Mouse (Mus musculus) kidney, embryonic 14.5 days (tissue): ENCODE measurements around the gene Esam. TPM values are rescaled to one million over a fixed set of nuclear protein-coding genes. Genes with fewer than 3 reads are reported as not detected.
A peak's percentile ranks its signal among the peaks of the same experiment; 100 is the strongest.

Experiments
- ATAC-seq: fragments of 200-750 bp; cut with Nextera tagmentation; 2 replicates; pipeline ENCODE4 v1.8.0; 2017; ENCODE audit warnings: moderate number of reproducible peaks, mild to moderate bottlenecking, moderate TSS enrichment, moderate library complexity; ENCODE audit not compliant: low FRiP score, low TSS enrichment
- H3K27ac ChIP-seq: fragments of 300-500 bp; sonication (generic); 2 replicates; pipeline ENCODE4 v1.5.1; 2014; ENCODE audit warnings: low read depth, mild to moderate bottlenecking, low read length, moderate library complexity, mixed read lengths
- H3K27me3 ChIP-seq: fragments of 300-500 bp; sonication (generic); 2 replicates; pipeline ENCODE4 v1.6.1; 2014; ENCODE audit warnings: mild to moderate bottlenecking, low read length; ENCODE audit not compliant: control insufficient read depth, insufficient read depth
- H3K36me3 ChIP-seq: fragments of 300-500 bp; sonication (generic); 2 replicates; pipeline ENCODE4 v1.6.1; 2014; ENCODE audit warnings: low read length, mixed read lengths; ENCODE audit not compliant: control insufficient read depth, insufficient read depth
- H3K4me1 ChIP-seq: fragments of 300-500 bp; sonication (generic); 2 replicates; pipeline ENCODE4 v1.6.1; 2014; ENCODE audit warnings: low read length, mixed read lengths; ENCODE audit not compliant: control insufficient read depth, insufficient read depth
- H3K4me2 ChIP-seq: fragments of 300-500 bp; sonication (generic); replicated peaks from 2 replicates; pipeline ENCODE4 v1.6.1; 2014; ENCODE audit warnings: low read depth, mild to moderate bottlenecking, low read length
- H3K4me3 ChIP-seq: fragments of 300-500 bp; sonication (generic); 2 replicates; pipeline ENCODE4 v1.5.1; 2014; ENCODE audit warnings: mild to moderate bottlenecking, low read length
- H3K9ac ChIP-seq: fragments of 300-500 bp; sonication (generic); 2 replicates; pipeline ENCODE4 v1.6.1; 2014; ENCODE audit warnings: low read depth, mild to moderate bottlenecking, low read length, moderate library complexity
- H3K9me3 ChIP-seq: fragments of 300-500 bp; sonication (generic); 2 replicates; pipeline ENCODE4 v1.6.1; 2016; ENCODE audit warnings: low read length; ENCODE audit not compliant: control insufficient read depth
- WGBS: fragments of 180-500 bp; shearing (Covaris S2); extraction: QIAGEN DNeasy Blood & Tissue Kit; methylation state at CpG from one replicate; pipeline ENCODE4 v1.1.7; 2014; 5-methylcytosine and 5-hydroxymethylcytosine counted together
- polyA plus RNA-seq: library from polyadenylated mRNA; unstranded; fragments of >200 nt; fragmentation: Nextera tagmentation; extraction: Ambion mirVana; gene quantifications from 2 replicates; pipeline ENCODE4 v1.2.1, GENCODE M21; 2014

The Esam gene
- polyA plus RNA-seq, 1 experiment from 2014 or later, result 61.8 TPM

DNA sequence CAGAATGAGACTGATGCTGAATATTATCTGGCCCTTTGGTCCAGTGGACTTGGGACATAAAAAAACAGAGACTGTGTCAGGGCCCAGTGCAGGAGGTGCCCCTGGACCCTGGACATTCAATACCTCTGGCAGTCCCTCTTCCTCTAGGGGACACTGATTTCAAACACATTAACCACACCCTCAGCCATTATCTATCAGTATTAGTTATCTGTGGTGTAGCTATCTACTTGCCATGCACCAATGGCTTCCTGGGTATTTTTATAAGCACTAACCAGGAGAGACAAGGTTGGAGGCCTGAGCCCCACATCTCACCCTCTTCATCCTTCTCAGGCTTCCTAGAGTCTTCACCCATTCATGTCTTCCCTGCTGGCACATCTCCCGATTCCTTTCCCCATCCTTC, 22.6 kb downstream of the Esam start:
- H3K9ac ChIP-seq, result no peak overlapping the region
- H3K4me2 ChIP-seq, result no peak overlapping the region
- no peaks in the 10 kb centered on the region for H3K36me3 ChIP-seq
- ATAC-seq, result no peak
- peaks cover 41% of the 10 kb centered on the region for H3K27me3 ChIP-seq
- no peak overlapping the region for H3K4me3 ChIP-seq
- no peaks in the 10 kb centered on the region for H3K9me3 ChIP-seq
- 69% methylated on average over 1 of the region's 1 CpGs for WGBS
- H3K4me1 ChIP-seq, result peaks cover 11% of the 10 kb centered on the region; the same call in 1 of the 2 replicates
- H3K27ac ChIP-seq, result no peak overlapping the region

DNA sequence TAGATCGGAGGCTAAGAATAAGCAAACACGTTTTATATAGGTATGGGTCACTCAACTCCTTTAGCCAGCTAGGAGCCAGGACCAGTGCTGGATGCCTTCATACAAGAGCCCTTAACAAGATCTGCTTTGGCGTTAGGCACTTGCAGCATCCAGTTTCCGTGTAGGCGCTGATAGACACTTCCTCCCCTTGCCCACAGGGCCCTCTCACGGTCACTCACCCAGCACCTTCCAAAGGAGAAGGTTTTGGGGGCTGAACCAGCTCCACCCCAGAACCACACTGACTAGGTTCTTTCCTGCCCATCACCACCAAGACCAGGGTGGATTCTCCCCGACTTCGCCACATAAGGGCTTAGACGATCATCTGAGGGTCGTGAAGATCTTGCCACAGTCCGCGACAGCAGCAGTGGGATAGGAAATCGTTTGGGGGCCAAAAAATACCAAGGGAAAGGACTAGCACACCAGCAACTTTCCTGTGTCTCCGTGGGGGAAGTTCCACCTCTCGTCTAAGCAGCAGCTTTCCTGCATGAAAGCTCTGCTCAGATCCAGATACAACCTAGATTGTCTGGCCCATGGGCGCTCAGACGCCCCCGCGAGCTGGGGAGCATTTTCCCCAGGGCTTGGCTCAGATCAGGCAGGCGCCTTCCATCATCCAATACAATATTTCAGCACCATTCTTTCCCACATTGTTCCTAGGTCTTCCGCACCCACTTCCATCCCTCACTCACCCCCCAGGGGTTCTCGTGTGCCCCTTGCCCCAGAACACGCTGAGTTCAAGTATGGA, 24.1 kb downstream of the Esam start:
- H3K4me3 ChIP-seq, result peak overlapping the region; percentile 39
- H3K4me2 ChIP-seq, result peak overlapping the region; percentile 84
- ATAC-seq, result no peak
- peak overlapping the region; percentile 31; the same call in 1 of the 2 replicates for H3K9ac ChIP-seq
- 2% methylated on average over 23 of the region's 23 CpGs for WGBS
- peaks cover 28% of the 10 kb centered on the region for H3K27me3 ChIP-seq
- no peak overlapping the region for H3K27ac ChIP-seq
- no peaks in the 10 kb centered on the region for H3K9me3 ChIP-seq
- no peaks in the 10 kb centered on the region for H3K36me3 ChIP-seq
- H3K4me1 ChIP-seq, result 0 out of 2 replicates have a peak, but pooled peaks cover 13% of the 10 kb centered on the region

DNA sequence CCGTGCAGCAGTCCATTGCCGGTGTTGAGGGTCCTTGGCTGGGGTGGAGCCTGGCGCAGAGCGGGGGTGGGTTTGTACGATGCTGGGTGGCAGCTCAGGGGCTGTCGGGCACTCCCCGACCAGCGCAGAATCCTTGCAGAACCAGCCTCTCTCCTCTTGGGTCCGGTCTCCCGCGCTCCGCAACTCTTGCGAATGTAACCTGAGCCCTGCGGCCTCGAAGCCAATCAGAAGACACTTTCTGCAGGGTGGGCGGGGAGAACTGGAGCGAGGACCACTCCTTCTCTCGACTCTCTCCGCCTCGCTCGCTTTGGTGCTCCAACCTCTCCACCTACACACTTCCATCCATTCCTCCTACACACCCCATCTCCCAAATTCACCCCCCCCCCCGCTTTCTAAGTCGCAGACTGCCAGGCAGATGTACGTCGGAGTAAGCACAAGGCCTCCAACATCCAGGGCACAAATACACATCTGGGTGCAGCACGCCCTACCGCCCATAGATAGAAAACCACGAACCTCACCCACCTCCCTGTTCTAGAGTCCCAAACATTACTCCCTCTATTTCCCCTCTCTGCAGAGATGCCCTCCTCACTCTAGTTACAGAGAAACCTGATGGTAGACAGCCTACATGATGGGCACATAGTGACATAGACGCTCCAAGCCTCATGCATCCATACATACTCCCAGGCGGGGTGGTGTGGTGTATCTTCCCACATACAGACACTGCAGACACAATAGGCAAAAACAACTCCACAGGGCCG, 24.8 kb downstream of the Esam start, which contains the start of gene Nrgn:
Nrgn (minus strand) TSS at position 369 of the 758 bp plus-strand sequence.
- H3K4me3 ChIP-seq, result peak within 1 kb of the TSS; percentile 39
- peaks cover 23% of the 10 kb centered on the region for H3K27me3 ChIP-seq
- H3K9me3 ChIP-seq, result no peaks in the 10 kb centered on the region
- H3K9ac ChIP-seq, result peak within 1 kb of the TSS; percentile 31; the same call in 1 of the 2 replicates
- H3K36me3 ChIP-seq, result no peaks in the 10 kb centered on the region
- peak; percentile 96 for ATAC-seq
- 0 out of 2 replicates have a peak, but pooled peaks cover 13% of the 10 kb centered on the region for H3K4me1 ChIP-seq
- 5% methylated on average over 31 of the region's 31 CpGs for WGBS
- peak within 1 kb of the TSS; percentile 84 for H3K4me2 ChIP-seq
- H3K27ac ChIP-seq, result no peak within 1 kb of the TSS

DNA sequence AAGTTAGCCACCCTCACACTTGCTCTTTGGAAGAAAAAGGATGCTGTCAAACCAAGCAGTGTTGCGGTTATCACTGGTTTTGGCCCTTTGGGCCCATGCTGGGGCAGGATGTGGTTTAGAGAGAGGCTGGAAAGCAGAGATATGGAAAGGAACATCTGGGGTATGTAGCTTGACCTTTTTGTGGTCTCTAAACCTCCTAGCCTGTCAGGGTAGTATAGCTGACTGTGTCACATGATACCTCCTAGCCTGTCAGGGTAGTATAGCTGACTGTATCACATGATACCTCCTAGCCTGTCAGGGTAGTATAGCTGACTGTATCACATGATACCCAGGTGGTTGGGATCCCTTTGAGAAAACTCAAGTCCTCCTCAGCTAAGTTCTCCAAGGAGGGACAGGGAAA, 26.4 kb downstream of the Esam start:
- no peak for ATAC-seq
- Histone ChIP-seq H3K27me3 (peaks cover 23% of the 10 kb centered on the region), H3K4me3 (no peak overlapping the region), H3K4me2 (no peak overlapping the region), H3K9ac (no peak overlapping the region), H3K4me1 (0 out of 2 replicates have a peak, but pooled peaks cover 13% of the 10 kb centered on the region), H3K36me3 (no peaks in the 10 kb centered on the region), H3K9me3 (no peaks in the 10 kb centered on the region), H3K27ac (no peak overlapping the region)
- 76% methylated on average over 1 of the region's 1 CpGs for WGBS

DNA sequence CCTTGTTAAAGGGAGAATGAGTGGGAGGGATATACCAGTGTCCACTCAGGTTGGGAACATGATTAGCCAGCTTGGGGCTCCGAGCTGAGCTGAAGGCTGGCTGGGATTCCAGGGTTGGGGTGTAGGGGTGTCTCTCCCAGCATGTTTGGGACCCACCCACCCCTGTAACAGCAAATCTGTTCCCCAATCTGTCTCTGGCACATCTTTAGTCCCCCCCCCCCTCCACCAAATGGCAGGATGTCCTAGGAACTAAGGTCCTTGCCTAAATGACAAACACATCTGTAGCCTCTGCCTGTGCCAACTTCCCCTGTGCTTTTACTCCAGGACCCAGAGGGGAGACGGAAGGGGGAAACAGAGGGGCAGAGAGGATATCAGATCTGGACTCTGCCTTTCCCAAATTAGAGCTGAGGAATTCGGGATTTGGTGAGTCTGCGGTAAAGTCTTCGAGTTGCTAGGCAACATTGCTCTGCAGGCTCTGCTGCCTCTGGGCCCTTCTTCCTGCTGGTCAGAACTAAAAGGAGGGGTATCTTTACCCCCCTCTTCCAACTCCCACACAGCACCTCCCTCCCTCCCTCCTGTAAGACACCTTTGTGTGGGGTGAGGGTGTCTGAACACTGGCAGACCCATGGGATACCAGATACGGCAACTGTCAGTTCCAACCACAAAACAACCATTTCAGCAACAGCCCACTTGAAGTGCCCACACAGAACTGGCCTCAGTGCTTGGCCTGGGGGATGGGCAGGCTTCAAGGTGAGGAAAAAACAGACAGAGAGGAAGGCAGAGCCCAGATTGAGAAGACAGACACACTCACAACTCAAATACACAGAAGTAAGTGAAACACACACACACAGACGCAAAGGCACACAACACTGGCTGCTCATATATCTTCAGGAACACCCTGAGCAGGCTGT, 27.2 kb downstream of the Esam start, which contains the start of gene Siae:
Siae (plus strand) TSS at position 861 of the 911 bp plus-strand sequence.
- H3K4me3 ChIP-seq, result no peak within 1 kb of the TSS
- no peaks in the 10 kb centered on the region for H3K9me3 ChIP-seq
- WGBS, result 21% methylated on average over 7 of the region's 7 CpGs
- 0 out of 2 replicates have a peak, but pooled peaks have one; percentile 21 for ATAC-seq
- no peak within 1 kb of the TSS for H3K9ac ChIP-seq
- H3K36me3 ChIP-seq, result no peaks in the 10 kb centered on the region
- no peak within 1 kb of the TSS for H3K4me2 ChIP-seq
- no peak within 1 kb of the TSS for H3K27ac ChIP-seq
- H3K27me3 ChIP-seq, result peaks cover 23% of the 10 kb centered on the region
- 0 out of 2 replicates have a peak, but pooled peaks cover 13% of the 10 kb centered on the region for H3K4me1 ChIP-seq

DNA sequence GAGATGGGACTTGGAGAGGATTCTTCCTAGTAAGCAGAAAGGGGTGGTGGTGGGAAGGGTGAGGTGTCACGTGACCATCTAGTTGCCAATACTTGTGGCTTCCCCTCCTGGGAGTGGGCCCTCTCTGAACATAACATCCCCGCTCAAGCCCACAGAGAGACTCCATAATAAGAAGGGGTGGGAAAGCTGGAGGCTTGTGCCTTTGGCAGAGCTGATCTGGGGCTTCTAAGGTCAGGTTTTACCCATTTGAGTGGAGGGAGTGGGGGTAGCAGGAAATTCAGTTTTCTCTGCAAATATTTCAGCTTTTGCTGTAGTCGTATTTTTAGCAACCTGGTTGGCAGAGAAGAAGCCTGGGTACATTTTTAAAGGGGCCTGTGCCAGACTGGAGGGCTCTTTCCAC, 28.5 kb downstream of the Esam start:
- H3K4me1 ChIP-seq, result 0 out of 2 replicates have a peak, but pooled peaks cover 13% of the 10 kb centered on the region
- H3K9ac ChIP-seq, result no peak overlapping the region
- no peak overlapping the region for H3K4me2 ChIP-seq
- no peaks in the 10 kb centered on the region for H3K36me3 ChIP-seq
- peaks cover 11% of the 10 kb centered on the region for H3K27me3 ChIP-seq
- H3K4me3 ChIP-seq, result no peak overlapping the region
- 81% methylated on average over 3 of the region's 3 CpGs for WGBS
- H3K27ac ChIP-seq, result no peak overlapping the region
- ATAC-seq, result no peak
- H3K9me3 ChIP-seq, result no peaks in the 10 kb centered on the region

DNA sequence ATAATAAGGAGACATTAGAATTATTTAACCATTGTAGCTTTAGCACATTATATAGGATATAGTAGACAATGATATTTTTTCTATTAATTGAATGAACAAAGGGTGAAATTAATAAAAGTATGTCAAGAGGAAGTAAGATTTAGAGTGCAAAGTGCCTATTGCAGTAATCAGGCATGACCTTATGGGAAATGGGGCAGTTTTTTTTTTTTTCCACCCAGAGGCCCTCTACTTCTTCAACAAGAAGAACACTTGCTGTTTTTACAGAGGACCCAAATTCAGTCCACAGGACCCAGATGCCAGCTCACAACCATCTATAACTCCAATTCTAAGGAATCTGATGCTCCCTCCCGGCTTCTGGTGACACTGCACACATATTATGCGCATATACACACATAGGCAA, 32.7 kb downstream of the Esam start:
- H3K4me3 ChIP-seq, result no peak overlapping the region
- no peaks in the 10 kb centered on the region for H3K27me3 ChIP-seq
- ATAC-seq, result no peak
- H3K4me2 ChIP-seq, result no peak overlapping the region
- no peak overlapping the region for H3K27ac ChIP-seq
- no peaks in the 10 kb centered on the region for H3K36me3 ChIP-seq
- WGBS, result 88% methylated on average over 2 of the region's 2 CpGs
- H3K9me3 ChIP-seq, result no peaks in the 10 kb centered on the region
- H3K9ac ChIP-seq, result no peak overlapping the region
- 0 out of 2 replicates have a peak, but pooled peaks cover under 1% of the 10 kb centered on the region for H3K4me1 ChIP-seq

DNA sequence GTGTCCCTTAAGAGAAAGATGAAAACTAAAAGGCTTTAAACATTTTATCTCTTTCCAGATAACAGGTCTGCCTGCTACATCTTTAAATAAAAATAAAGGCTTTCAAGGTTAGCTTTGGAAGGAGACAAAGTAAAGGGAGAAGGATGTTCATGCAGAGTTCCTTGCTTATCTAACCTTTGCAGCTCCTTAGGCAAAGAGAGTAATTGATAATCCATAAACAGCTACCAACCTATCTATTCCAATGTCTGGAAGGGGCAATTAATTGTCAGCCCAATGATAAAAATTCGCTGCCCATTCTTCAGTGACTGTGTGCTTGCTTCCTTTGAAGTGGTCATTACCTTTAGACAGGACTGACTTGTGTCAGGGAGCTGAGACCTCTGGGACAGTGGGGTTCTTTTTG, 35.9 kb downstream of the Esam start:
- Histone ChIP-seq H3K9me3 (no peaks in the 10 kb centered on the region), H3K4me3 (no peak overlapping the region), H3K36me3 (no peaks in the 10 kb centered on the region), H3K9ac (no peak overlapping the region), H3K27ac (no peak overlapping the region), H3K4me1 (peaks cover 12% of the 10 kb centered on the region), H3K27me3 (no peaks in the 10 kb centered on the region), H3K4me2 (no peak overlapping the region)
- WGBS, result 53% methylated on average over 1 of the region's 1 CpGs
- ATAC-seq, result no peak
